Mouse (Mus musculus) c-Kit-positive CD71-positive TER-119-negative erythroid progenitor cells, embryonic 14.5 days (primary cell): Measurements from ENCODE around the gene Mgrn1.

Experiments
- DNase-seq: peaks from one replicate; pipeline ENCODE4 v3.0.0-alpha.2; 2013; ENCODE audit warnings: low read depth

Mgrn1 gene

DNA sequence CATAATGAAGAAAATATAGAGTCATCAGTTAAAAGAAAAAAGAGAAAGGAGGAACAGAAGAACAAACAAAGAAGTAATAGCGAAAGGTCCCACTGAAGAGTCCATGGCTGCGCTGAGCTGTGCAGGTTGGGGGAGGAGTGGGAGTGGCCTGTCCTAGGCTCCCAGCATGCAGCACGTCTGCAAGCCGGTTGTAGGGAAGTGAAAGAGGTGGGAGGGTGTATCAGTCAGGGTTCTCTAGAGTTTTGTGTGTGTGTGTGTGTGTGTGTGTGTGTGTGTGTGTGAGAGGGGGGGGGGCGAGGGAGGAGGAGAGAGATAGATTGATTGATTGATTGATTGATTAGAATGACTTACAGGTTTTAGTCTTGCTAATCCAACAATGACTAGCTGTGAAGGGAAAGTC is 21.9 kb downstream of the Mgrn1 start:
- DNase-seq: no peak

- no peak for DNase-seq
Measured at GRCm38 (mm10) chr16:4909745-4910144, 23.7 kb downstream of the Mgrn1 start.

GRCm38 (mm10) chr16:4910758-4911157 is 24.7 kb downstream of the Mgrn1 start:
- DNase-seq: no peak

- DNase-seq: no peak
Measured at GRCm38 (mm10) chr16:4912074-4912648, 26.1 kb downstream of the Mgrn1 start.

GRCm38 (mm10) chr16:4912907-4913782 is 27.1 kb downstream of the Mgrn1 start:
- DNase-seq: no peak

- peak; percentile 68 for DNase-seq
Measured at GRCm38 (mm10) chr16:4913783-4914735, 28.0 kb downstream of the Mgrn1 start.

DNA sequence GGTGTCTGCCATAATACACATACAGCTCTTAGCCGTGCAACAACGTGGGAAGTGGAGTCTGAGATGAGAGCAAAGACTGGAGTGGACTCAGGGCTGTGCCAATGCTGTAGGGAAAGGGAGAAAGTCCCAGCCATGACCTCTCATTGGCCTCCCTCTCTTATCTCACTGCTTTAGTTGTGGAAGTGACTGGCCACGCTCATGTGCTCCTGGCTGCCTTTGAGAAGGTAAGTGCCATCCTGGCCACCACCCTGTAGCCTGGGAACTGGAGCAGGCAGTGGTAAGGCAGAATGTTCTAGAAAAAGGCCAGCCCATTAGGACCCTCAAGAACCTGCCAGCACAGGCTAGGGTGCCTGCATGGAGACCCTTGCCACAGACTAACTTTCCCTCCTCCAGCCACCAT is 29.9 kb downstream of the Mgrn1 start:
- no peak for DNase-seq

DNA sequence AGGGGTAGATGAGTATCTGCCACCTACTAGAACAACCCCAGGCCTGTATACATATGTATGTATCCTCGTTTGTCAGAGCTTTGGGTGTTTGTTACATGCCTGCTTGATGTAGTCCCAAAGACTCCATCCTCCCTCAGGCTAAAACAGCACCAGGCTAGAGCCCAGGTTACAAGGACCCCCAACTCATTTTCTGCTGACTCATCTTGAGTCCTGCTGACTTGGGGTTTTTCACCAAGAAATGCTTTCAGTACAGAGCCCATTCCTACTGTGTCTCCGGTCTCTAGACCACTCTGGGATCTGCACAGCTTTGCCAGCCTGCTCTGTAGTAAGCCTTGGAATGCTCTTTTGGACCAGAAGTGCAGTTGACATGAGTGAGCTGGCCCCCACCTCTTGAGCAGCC is 30.6 kb downstream of the Mgrn1 start:
- no peak for DNase-seq

GRCm38 (mm10) chr16:4920556-4920955 is 34.5 kb downstream of the Mgrn1 start:
- DNase-seq: no peak

- DNase-seq: no peak
Measured at GRCm38 (mm10) chr16:4922481-4922880, 36.4 kb downstream of the Mgrn1 start.

DNA sequence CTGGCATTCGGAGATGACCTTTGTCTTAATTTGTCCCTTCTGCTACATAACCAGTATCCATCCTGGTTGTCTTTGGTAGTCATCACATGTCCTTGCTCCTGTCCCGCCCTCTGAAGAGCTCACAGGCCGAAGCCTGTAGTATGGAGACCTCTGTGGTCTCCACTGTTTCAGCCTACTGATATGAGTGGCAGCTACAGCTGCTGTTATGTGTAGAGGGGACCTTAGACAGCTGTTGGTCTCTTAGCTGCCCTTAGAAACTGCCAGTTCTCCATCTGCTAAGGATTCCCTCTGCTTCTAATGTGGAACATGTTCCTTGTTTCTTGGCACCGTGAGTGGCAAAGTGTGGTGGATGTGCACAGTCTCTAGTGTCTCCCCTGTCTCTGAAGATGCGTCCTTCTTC is 37.9 kb downstream of the Mgrn1 start:
- no peak for DNase-seq

DNA sequence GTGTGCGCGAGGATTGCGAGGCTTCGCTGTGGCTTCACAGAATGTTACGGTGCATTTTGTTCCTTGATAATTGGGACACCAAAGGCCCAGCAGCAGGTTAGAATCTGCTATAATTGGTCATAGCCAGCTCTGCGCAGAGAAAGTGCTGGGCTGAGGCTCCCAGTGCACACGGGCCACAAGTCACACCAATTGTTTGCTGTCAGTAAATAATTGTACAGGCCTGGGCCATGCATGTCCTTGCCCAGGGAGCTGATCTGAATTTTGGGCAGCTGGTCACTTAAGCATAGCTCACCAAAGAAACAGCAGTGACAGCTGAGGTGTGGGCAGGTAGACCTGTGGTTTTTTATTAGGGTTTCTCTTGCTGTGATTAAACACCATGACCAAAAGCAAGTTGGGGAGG is 41.9 kb downstream of the Mgrn1 start:
- no peak for DNase-seq

- no peak for DNase-seq
Measured at GRCm38 (mm10) chr16:4928474-4928873, 42.4 kb downstream of the Mgrn1 start.

- DNase-seq: no peak
Measured at GRCm38 (mm10) chr16:4932429-4932828, 46.4 kb downstream of the Mgrn1 start.

DNA sequence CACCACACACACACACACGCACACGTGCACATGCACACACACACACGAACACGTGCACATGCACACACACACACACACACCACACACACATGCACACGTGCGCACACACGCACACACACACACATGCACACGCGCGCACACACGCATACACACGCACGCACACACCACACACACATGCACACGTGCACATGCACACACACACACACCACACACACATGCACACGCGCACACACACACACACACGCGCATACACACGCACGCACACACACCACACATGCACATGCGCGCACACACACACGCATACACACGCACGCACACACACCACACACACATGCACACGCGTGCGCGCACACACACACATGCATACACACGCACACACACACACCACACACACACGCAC is 49.4 kb downstream of the Mgrn1 start:
- DNase-seq: no peak

DNA sequence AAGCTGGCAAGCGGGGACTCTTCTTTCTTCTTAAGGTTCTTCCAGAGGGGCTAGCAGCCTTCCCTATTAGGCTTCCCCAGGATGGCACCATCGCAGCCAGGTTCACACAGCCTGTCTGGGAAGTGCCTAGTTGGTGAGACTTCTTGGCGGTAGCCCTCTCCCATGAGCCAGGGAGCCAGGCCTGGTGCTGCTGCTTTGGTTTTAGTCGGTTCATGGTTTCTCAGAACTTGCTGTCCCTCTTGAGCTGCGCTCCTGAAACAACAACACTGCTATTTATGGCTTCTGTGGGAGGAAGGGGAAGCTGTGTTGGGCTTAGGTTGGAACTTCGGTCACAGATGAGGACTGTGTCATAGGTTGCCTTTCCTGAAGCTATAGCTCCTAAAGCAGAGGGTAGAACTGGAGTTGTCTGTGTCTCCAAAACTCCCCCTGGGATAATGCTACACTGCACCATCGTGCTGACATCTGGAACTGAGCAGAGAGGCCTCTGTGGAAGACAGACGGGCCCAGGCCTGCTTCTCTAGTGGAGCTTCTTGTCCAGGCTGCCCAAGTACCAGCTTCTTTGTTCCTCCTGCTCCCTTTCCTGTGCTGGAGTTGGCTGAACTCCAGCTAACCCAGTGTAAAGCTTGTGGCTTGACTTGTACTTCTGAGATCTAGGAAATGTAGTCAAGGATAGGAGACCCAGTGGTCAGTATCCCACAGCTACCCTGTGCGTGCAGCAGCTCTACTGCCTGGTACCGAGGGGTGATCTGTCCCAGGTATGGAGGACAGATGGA is 50.1 kb downstream of the Mgrn1 start:
- DNase-seq: no peak

DNA sequence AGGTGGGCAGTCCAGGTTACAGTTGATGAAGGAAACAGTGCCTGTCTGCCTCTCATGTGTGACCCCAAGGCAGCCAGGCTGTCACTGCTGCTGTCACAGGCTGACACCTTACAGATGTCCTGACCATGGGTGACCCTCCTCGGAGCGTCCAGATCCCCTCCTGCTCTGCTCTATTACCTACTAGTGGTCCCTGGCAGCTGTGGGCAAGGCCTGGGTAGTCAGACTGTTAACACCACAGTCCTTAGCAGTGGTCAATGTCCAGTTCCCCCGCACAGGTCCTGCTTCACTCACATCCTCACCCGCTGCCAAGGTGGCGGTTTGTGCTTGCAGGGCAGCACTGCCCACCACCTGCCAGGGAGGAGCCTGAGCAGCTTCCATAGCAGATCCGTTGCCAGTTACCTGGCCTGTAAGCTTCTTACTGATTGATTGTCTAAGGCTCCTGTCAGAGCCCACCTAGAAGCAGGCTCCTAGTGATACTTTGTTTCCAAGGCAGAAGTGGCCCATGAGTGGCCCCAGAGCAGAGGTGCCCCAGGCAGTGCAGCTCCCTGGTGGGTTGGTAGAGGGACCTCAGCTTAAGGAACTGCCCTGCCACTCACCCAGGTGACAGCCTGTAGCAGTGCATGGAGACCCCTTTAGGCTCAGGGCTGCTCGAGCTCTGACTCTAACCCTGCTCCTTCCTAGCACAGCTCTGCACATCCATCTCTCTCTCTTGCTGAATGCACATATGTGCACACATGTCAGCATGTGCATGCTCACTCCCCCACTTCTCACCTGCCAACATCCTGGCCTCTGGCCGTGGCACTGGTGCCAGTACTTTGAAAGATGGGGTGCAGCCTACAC is 51.5 kb downstream of the Mgrn1 start:
- no peak for DNase-seq

- no peak for DNase-seq
Measured at GRCm38 (mm10) chr16:4938461-4938860, 52.4 kb downstream of the Mgrn1 start, which contains the start of gene Nudt16l1. Gene Nudt16l1, plus strand, starts transcription at chr16:4938761.

GRCm38 (mm10) chr16:4938989-4939388 is 52.9 kb downstream of the Mgrn1 start:
- peak; percentile 87 for DNase-seq

DNA sequence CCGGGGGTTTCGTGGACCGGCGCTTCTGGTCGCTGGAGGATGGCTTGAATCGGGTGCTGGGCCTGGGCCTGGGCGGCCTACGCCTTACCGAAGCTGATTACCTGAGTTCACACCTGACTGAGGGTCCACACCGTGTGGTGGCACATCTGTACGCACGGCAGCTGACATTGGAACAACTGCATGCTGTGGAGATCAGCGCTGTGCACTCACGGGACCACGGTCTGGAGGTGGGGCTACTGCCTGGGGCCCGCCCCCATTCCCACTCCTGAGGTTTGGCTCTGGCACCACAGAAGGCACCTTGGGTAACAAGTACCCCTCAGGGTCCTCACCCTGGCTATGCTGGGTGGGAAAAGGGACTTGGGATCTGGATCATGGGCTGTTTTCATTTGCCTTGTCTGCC is 53.4 kb downstream of the Mgrn1 start:
- no peak for DNase-seq
